Mouse (Mus musculus) CD8-positive naive resting alpha-beta T cell, adult 2 months (primary cell): ENCODE measurements around the gene Rbfox3.

Experiments
- DNase-seq, 2 experiments: peaks; one replicate each; pipeline ENCODE4 v3.0.0; 2022; ENCODE audit warnings: low read depth in 2 of 2, low spot score in 2 of 2

Gene Rbfox3

GRCm38 (mm10) chr11:118518743-118519142 lies 392.7 kb downstream of the Rbfox3 start:
- no peak for DNase-seq

GRCm38 (mm10) chr11:118517924-118518323 lies 393.5 kb downstream of the Rbfox3 start:
- DNase-seq, result no peak

GRCm38 (mm10) chr11:118512257-118512910 lies 399.0 kb downstream of the Rbfox3 start:
- DNase-seq, result no peak

GRCm38 (mm10) chr11:118511851-118512250 lies 399.5 kb downstream of the Rbfox3 start:
- DNase-seq, result no peak

- no peak for DNase-seq
Observed at GRCm38 (mm10) chr11:118508341-118508740, 403.1 kb downstream of the Rbfox3 start.

GRCm38 (mm10) chr11:118507904-118508303 lies 403.5 kb downstream of the Rbfox3 start:
- DNase-seq, result peak; percentile 48 to 61

GRCm38 (mm10) chr11:118507095-118507494 lies 404.3 kb downstream of the Rbfox3 start:
- no peak for DNase-seq

GRCm38 (mm10) chr11:118504180-118504454 lies 407.3 kb downstream of the Rbfox3 start:
- no peak for DNase-seq

- no peak for DNase-seq
Observed at GRCm38 (mm10) chr11:118503418-118504179, 407.8 kb downstream of the Rbfox3 start.

GRCm38 (mm10) chr11:118502990-118503389 lies 408.4 kb downstream of the Rbfox3 start:
- no peak for DNase-seq

GRCm38 (mm10) chr11:118496066-118496689 lies 415.2 kb downstream of the Rbfox3 start:
- no peak for DNase-seq

GRCm38 (mm10) chr11:118495065-118495464 lies 416.3 kb downstream of the Rbfox3 start:
- no peak for DNase-seq

- no peak for DNase-seq
Observed at GRCm38 (mm10) chr11:118494001-118494737, 417.2 kb downstream of the Rbfox3 start.

- no peak for DNase-seq
Observed at GRCm38 (mm10) chr11:118493458-118493857, 417.9 kb downstream of the Rbfox3 start.

- DNase-seq, result no peak
Observed at GRCm38 (mm10) chr11:118491230-118491629, 420.2 kb downstream of the Rbfox3 start.

GRCm38 (mm10) chr11:118490566-118491218 lies 420.7 kb downstream of the Rbfox3 start:
- peak; percentile 59 to 78 for DNase-seq

- DNase-seq, result no peak
Observed at GRCm38 (mm10) chr11:118488907-118489270, 422.5 kb downstream of the Rbfox3 start.

GRCm38 (mm10) chr11:118488191-118488906 lies 423.0 kb downstream of the Rbfox3 start:
- DNase-seq, result no peak

- DNase-seq, result no peak
Observed at GRCm38 (mm10) chr11:118486881-118487772, 424.3 kb downstream of the Rbfox3 start.

GRCm38 (mm10) chr11:118486281-118486680 lies 425.1 kb downstream of the Rbfox3 start:
- DNase-seq, result no peak
